Mouse (Mus musculus): ENCODE results near the gene Pard3. TPM values are rescaled to one million over a fixed set of nuclear protein-coding genes. Genes with fewer than 3 reads are reported as not detected.

The Pard3 gene
- polyA plus RNA-seq (2014; fragmentation: Nextera tagmentation; extraction: Ambion mirVana) = 22.7 and 26.1 TPM in 2 replicates

GRCm38 (mm10) chr8:127063551-127064360 lies at the start of gene Pard3:
Gene Pard3, plus strand, starts transcription at chr8:127063893.
- H3K27ac ChIP-seq (ENCODE audit: low read depth, low read length) = peak within 1 kb of the TSS; percentile 91
- ATAC-seq (ENCODE audit: low read depth) = peak; percentile 94
- H3K27me3 ChIP-seq (ENCODE audit: control insufficient read depth, insufficient read depth, low read length) = no peaks in the 10 kb centered on the region; the same call in 1 of the 2 replicates
- peak within 1 kb of the TSS; percentile 76 for H3K4me2 ChIP-seq (ENCODE audit: low read depth, low read length)
- H3K9ac ChIP-seq (replicated peaks; ENCODE audit: low read depth, low read length) = peak within 1 kb of the TSS; percentile 87
- H3K9me3 ChIP-seq (ENCODE audit: control insufficient read depth, low read length) = no peaks in the 10 kb centered on the region
- H3K4me1 ChIP-seq (ENCODE audit: control insufficient read depth, insufficient read depth, low read length) = peaks cover 10% of the 10 kb centered on the region; the same call in 1 of the 2 replicates
- H3K36me3 ChIP-seq (ENCODE audit: control insufficient read depth, insufficient read depth, low read length) = no peaks in the 10 kb centered on the region
- under 1% methylated on average over 59 of the region's 98 CpGs for WGBS
- H3K4me3 ChIP-seq (ENCODE audit: low read depth, low read length) = peak within 1 kb of the TSS; percentile 85

GRCm38 (mm10) chr8:127021830-127022229 lies 41.9 kb upstream of the Pard3 start:
- H3K9me3 ChIP-seq (ENCODE audit: control insufficient read depth, low read length) = no peaks in the 10 kb centered on the region; the same call in 1 of the 2 replicates
- no peak overlapping the region for H3K4me3 ChIP-seq (ENCODE audit: low read depth, low read length)
- H3K9ac ChIP-seq (replicated peaks; ENCODE audit: low read depth, low read length) = no peak overlapping the region
- no peak overlapping the region for H3K27ac ChIP-seq (ENCODE audit: low read depth, low read length)
- WGBS = 91% methylated on average over 1 of the region's 1 CpGs
- no peak overlapping the region for H3K4me2 ChIP-seq (ENCODE audit: low read depth, low read length)
- no peak for ATAC-seq (ENCODE audit: low read depth)
- H3K4me1 ChIP-seq (ENCODE audit: control insufficient read depth, insufficient read depth, low read length) = no peaks in the 10 kb centered on the region
- H3K36me3 ChIP-seq (ENCODE audit: control insufficient read depth, insufficient read depth, low read length) = no peaks in the 10 kb centered on the region
- no peaks in the 10 kb centered on the region for H3K27me3 ChIP-seq (ENCODE audit: control insufficient read depth, insufficient read depth, low read length)

DNA sequence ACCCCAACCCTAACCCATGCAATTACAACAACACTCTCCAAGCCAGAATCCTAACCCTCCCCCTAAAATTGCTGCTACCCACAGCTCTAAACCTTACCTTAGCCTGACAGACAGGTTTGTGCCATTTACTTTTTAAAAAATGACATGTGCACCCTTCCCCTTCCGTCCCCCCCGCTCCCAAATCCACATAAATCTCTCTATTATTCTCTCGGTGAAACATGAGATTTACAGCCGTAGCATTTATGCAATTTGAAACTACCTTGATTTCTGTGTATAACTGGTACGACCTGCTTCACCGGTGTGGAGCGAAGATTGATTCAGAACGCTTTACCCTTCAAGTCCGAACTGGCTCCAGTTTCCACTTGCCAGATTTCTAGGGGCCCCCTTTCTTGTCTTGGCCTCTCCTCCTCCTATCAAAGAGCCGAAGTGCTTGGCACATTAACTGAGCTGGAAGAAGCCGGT lies 38.4 kb upstream of the Pard3 start:
- no peaks in the 10 kb centered on the region for H3K36me3 ChIP-seq (ENCODE audit: control insufficient read depth, insufficient read depth, low read length)
- no peaks in the 10 kb centered on the region for H3K9me3 ChIP-seq (ENCODE audit: control insufficient read depth, low read length)
- H3K4me3 ChIP-seq (ENCODE audit: low read depth, low read length) = no peak overlapping the region
- 66% methylated on average over 11 of the region's 11 CpGs for WGBS
- no peak for ATAC-seq (ENCODE audit: low read depth)
- no peak overlapping the region for H3K4me2 ChIP-seq (ENCODE audit: low read depth, low read length)
- no peaks in the 10 kb centered on the region for H3K27me3 ChIP-seq (ENCODE audit: control insufficient read depth, insufficient read depth, low read length)
- no peak overlapping the region for H3K9ac ChIP-seq (replicated peaks; ENCODE audit: low read depth, low read length)
- no peak overlapping the region for H3K27ac ChIP-seq (ENCODE audit: low read depth, low read length)
- no peaks in the 10 kb centered on the region for H3K4me1 ChIP-seq (ENCODE audit: control insufficient read depth, insufficient read depth, low read length)

GRCm38 (mm10) chr8:127025775-127026174 lies 37.9 kb upstream of the Pard3 start:
- WGBS = 54% methylated on average over 11 of the region's 11 CpGs
- H3K9ac ChIP-seq (replicated peaks; ENCODE audit: low read depth, low read length) = no peak overlapping the region
- H3K4me3 ChIP-seq (ENCODE audit: low read depth, low read length) = no peak overlapping the region

DNA sequence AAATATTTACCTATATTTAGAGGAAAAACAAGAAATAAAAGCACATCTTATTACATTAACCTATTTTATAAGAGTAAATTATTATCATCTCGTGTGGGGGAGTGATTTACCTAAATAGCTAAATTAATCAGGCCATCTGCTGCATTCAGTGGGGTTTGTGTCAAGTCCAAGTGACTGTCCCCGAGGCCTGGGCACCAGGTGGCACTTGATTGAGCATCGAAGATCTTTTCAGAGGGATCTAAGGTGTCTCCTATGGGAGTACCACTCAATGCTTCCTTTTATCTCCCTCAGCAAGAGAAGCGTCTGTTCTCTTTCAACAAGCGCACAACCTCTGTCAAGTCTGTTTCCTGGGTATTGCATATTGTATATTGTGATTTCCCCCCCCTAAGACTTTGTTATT lies 32.2 kb upstream of the Pard3 start:
- Histone ChIP-seq H3K4me2 (ENCODE audit: low read depth, low read length) (no peak overlapping the region), H3K4me1 (ENCODE audit: control insufficient read depth, insufficient read depth, low read length) (no peaks in the 10 kb centered on the region), H3K4me3 (ENCODE audit: low read depth, low read length) (no peak overlapping the region), H3K9ac (replicated peaks; ENCODE audit: low read depth, low read length) (no peak overlapping the region), H3K9me3 (ENCODE audit: control insufficient read depth, low read length) (no peaks in the 10 kb centered on the region), H3K27ac (ENCODE audit: low read depth, low read length) (no peak overlapping the region), H3K27me3 (ENCODE audit: control insufficient read depth, insufficient read depth, low read length) (no peaks in the 10 kb centered on the region), H3K36me3 (ENCODE audit: control insufficient read depth, insufficient read depth, low read length) (no peaks in the 10 kb centered on the region)
- ATAC-seq (ENCODE audit: low read depth) = no peak
- 38% methylated on average over 5 of the region's 5 CpGs for WGBS

More at GRCm38 (mm10) chr8:127025775-127026174, 37.9 kb upstream of the Pard3 start:
- H3K27me3 ChIP-seq (ENCODE audit: control insufficient read depth, insufficient read depth, low read length) = no peaks in the 10 kb centered on the region
- no peak for ATAC-seq (ENCODE audit: low read depth)
- H3K36me3 ChIP-seq (ENCODE audit: control insufficient read depth, insufficient read depth, low read length) = no peaks in the 10 kb centered on the region
- H3K4me1 ChIP-seq (ENCODE audit: control insufficient read depth, insufficient read depth, low read length) = no peaks in the 10 kb centered on the region
- H3K9me3 ChIP-seq (ENCODE audit: control insufficient read depth, low read length) = no peaks in the 10 kb centered on the region
- no peak overlapping the region for H3K4me2 ChIP-seq (ENCODE audit: low read depth, low read length)
- no peak overlapping the region for H3K27ac ChIP-seq (ENCODE audit: low read depth, low read length)

DNA sequence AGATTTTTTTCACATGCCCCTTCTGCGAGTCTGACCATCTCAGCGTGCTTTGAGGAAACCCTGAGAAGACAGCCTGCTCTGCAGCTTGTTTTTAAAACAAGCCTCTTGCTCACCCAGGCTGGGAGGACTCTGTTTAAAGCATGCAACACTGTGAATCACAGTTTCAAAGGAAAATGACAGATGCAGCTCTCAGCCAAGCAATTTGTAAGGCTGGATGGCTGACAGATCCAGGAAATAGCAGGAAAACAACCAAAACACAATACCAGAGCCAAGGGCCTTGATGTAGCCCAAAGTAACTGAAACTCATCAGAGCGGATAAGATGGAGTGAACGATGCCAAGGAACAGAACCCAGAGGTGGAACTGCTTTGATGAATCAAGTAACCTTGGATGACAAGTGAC lies 24.8 kb upstream of the Pard3 start:
- no peak for ATAC-seq (ENCODE audit: low read depth)
- no peak overlapping the region for H3K4me3 ChIP-seq (ENCODE audit: low read depth, low read length)
- no peaks in the 10 kb centered on the region for H3K27me3 ChIP-seq (ENCODE audit: control insufficient read depth, insufficient read depth, low read length)
- no peaks in the 10 kb centered on the region for H3K36me3 ChIP-seq (ENCODE audit: control insufficient read depth, insufficient read depth, low read length)
- no peak overlapping the region for H3K4me2 ChIP-seq (ENCODE audit: low read depth, low read length)
- no peaks in the 10 kb centered on the region for H3K4me1 ChIP-seq (ENCODE audit: control insufficient read depth, insufficient read depth, low read length)
- no peak overlapping the region for H3K9ac ChIP-seq (replicated peaks; ENCODE audit: low read depth, low read length)
- H3K27ac ChIP-seq (ENCODE audit: low read depth, low read length) = no peak overlapping the region
- WGBS = 81% methylated on average over 4 of the region's 4 CpGs
- no peaks in the 10 kb centered on the region for H3K9me3 ChIP-seq (ENCODE audit: control insufficient read depth, low read length)

DNA sequence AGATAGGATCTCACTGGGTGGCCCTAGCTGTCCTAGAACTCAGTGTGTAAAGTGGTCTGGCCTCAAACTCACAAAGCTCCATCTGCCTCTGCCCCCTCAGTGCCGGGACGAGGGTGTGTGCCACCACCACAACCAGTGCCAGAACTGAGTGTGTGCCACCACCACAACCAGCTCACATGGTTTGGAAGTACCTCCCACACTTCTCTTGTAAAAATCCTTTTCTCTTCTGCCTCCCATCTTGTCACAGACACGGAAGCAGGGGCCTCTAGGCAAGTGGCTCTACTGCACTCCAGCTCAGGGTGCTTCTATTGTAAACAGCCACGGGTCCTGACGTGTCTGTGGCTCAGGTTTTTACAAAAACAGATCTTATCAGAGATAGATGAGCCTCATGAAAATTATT lies 13.7 kb upstream of the Pard3 start:
- H3K9ac ChIP-seq (replicated peaks; ENCODE audit: low read depth, low read length) = no peak overlapping the region
- H3K36me3 ChIP-seq (ENCODE audit: control insufficient read depth, insufficient read depth, low read length) = no peaks in the 10 kb centered on the region
- H3K4me1 ChIP-seq (ENCODE audit: control insufficient read depth, insufficient read depth, low read length) = no peaks in the 10 kb centered on the region
- no peak overlapping the region for H3K4me2 ChIP-seq (ENCODE audit: low read depth, low read length)
- 80% methylated on average over 5 of the region's 5 CpGs for WGBS
- H3K27me3 ChIP-seq (ENCODE audit: control insufficient read depth, insufficient read depth, low read length) = no peaks in the 10 kb centered on the region
- ATAC-seq (ENCODE audit: low read depth) = no peak
- H3K27ac ChIP-seq (ENCODE audit: low read depth, low read length) = no peak overlapping the region
- H3K4me3 ChIP-seq (ENCODE audit: low read depth, low read length) = no peak overlapping the region
- no peaks in the 10 kb centered on the region for H3K9me3 ChIP-seq (ENCODE audit: control insufficient read depth, low read length)

DNA sequence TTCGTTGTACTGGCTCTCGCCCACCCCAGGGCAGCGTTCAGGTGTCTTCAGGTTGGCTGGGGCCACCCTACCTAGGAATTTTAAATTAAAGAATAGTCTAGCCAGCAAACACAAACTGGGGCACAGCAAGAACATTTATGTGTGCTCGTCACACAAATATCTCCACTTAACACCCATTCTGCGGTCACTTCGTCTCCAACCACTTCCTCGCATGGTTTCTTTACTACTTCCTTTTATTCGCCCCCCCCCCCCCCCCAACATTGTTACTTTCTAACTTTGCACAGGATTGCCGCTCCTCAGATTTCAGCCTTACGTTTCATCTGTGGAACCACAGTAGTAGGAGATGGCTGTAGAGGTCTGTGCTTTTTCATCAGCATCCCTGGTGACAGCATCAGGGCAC lies 11.6 kb upstream of the Pard3 start:
- no peak overlapping the region for H3K4me2 ChIP-seq (ENCODE audit: low read depth, low read length)
- H3K36me3 ChIP-seq (ENCODE audit: control insufficient read depth, insufficient read depth, low read length) = no peaks in the 10 kb centered on the region
- no peaks in the 10 kb centered on the region for H3K27me3 ChIP-seq (ENCODE audit: control insufficient read depth, insufficient read depth, low read length)
- no peaks in the 10 kb centered on the region for H3K4me1 ChIP-seq (ENCODE audit: control insufficient read depth, insufficient read depth, low read length)
- H3K27ac ChIP-seq (ENCODE audit: low read depth, low read length) = no peak overlapping the region
- no peak overlapping the region for H3K9ac ChIP-seq (replicated peaks; ENCODE audit: low read depth, low read length)
- 79% methylated on average over 10 of the region's 10 CpGs for WGBS
- no peaks in the 10 kb centered on the region for H3K9me3 ChIP-seq (ENCODE audit: control insufficient read depth, low read length)
- ATAC-seq (ENCODE audit: low read depth) = no peak
- H3K4me3 ChIP-seq (ENCODE audit: low read depth, low read length) = no peak overlapping the region

DNA sequence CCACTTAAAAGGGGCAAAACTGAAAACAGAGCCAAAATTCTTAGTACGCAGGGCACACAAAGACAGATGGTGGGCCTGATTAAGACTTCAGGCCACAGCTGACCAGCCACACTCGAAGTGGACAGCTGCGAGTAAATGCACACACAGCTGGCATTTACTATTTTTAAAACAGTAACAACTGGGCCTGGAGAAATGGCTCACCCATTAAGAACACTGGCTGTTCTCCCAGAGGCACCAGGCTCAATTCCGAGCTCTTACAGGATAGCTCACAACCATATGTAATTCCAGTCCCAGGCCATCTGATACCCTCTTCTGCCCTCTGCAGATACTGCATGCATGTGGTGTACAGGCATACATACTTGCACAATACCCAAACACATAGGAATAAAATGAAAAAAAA lies 8.6 kb upstream of the Pard3 start:
- WGBS = 45% methylated on average over 4 of the region's 4 CpGs
- Histone ChIP-seq H3K27me3 (ENCODE audit: control insufficient read depth, insufficient read depth, low read length) (no peaks in the 10 kb centered on the region), H3K4me3 (ENCODE audit: low read depth, low read length) (no peak overlapping the region), H3K36me3 (ENCODE audit: control insufficient read depth, insufficient read depth, low read length) (no peaks in the 10 kb centered on the region), H3K27ac (ENCODE audit: low read depth, low read length) (no peak overlapping the region), H3K9ac (replicated peaks; ENCODE audit: low read depth, low read length) (no peak overlapping the region), H3K4me1 (ENCODE audit: control insufficient read depth, insufficient read depth, low read length) (no peaks in the 10 kb centered on the region), H3K4me2 (ENCODE audit: low read depth, low read length) (no peak overlapping the region), H3K9me3 (ENCODE audit: control insufficient read depth, low read length) (no peaks in the 10 kb centered on the region)
- ATAC-seq (ENCODE audit: low read depth) = no peak
